Mouse (Mus musculus) stomach, embryonic 14.5 days (tissue): Measurements from ENCODE around the gene Gm20431. TPM values are rescaled to one million over a fixed set of nuclear protein-coding genes. Genes with fewer than 3 reads are reported as not detected.

Experiments used
- ATAC-seq: fragments of 200-750 bp; cut with Nextera tagmentation; 2 replicates; pipeline ENCODE4 v1.8.0; 2017; ENCODE audit warnings: low read depth, moderate TSS enrichment; ENCODE audit not compliant: insufficient number of reproducible peaks, insufficient read depth, low FRiP score
- H3K27ac ChIP-seq: fragments of 300-500 bp; sonication (generic); 2 replicates; pipeline ENCODE4 v1.5.1; 2014; ENCODE audit warnings: mild to moderate bottlenecking, low read length, moderate library complexity, mixed read lengths
- H3K27me3 ChIP-seq: fragments of 300-500 bp; sonication (generic); 2 replicates; pipeline ENCODE4 v1.6.1; 2014; ENCODE audit warnings: low read length, control low read depth, mixed read lengths; ENCODE audit not compliant: control insufficient read depth, insufficient read depth
- H3K36me3 ChIP-seq: fragments of 300-500 bp; sonication (generic); 2 replicates; pipeline ENCODE4 v1.6.1; 2014; ENCODE audit warnings: mild to moderate bottlenecking, control low read depth, low read length, moderate library complexity, mixed read lengths; ENCODE audit not compliant: control insufficient read depth, insufficient read depth
- H3K4me1 ChIP-seq: fragments of 300-500 bp; sonication (generic); 2 replicates; pipeline ENCODE4 v1.6.1; 2014; ENCODE audit warnings: low read length, control low read depth, mixed read lengths; ENCODE audit not compliant: control insufficient read depth, insufficient read depth
- H3K4me2 ChIP-seq: fragments of 300-500 bp; sonication (generic); replicated peaks from 2 replicates; pipeline ENCODE4 v1.6.1; 2014; ENCODE audit warnings: low read depth, low read length, control low read depth
- H3K4me3 ChIP-seq: fragments of 300-500 bp; sonication (generic); 2 replicates; pipeline ENCODE4 v1.5.1; 2014; ENCODE audit warnings: low read depth, low read length, control low read depth
- H3K9ac ChIP-seq: fragments of 300-500 bp; sonication (generic); replicated peaks from 2 replicates; pipeline ENCODE4 v1.6.1; 2014; ENCODE audit warnings: low read depth, mild to moderate bottlenecking, control low read depth, low read length, moderate library complexity, mixed read lengths
- H3K9me3 ChIP-seq: fragments of 300-500 bp; sonication (generic); 2 replicates; pipeline ENCODE4 v1.6.1; 2016; ENCODE audit warnings: low read depth, low read length, control low read depth; ENCODE audit not compliant: control insufficient read depth
- WGBS: fragments of 180-500 bp; shearing (Covaris S2); extraction: QIAGEN DNeasy Blood & Tissue Kit; methylation state at CpG from one replicate; pipeline ENCODE4 v1.1.7; 2014; 5-methylcytosine and 5-hydroxymethylcytosine counted together
- polyA plus RNA-seq: library from polyadenylated mRNA; unstranded; fragments of >200 nt; fragmentation: Nextera tagmentation; extraction: Ambion mirVana; gene quantifications from 2 replicates; pipeline ENCODE4 v1.2.1, GENCODE M21; 2014

Gm20431 gene
- polyA plus RNA-seq, 1 experiment from 2014 or later: 8.1 TPM

DNA sequence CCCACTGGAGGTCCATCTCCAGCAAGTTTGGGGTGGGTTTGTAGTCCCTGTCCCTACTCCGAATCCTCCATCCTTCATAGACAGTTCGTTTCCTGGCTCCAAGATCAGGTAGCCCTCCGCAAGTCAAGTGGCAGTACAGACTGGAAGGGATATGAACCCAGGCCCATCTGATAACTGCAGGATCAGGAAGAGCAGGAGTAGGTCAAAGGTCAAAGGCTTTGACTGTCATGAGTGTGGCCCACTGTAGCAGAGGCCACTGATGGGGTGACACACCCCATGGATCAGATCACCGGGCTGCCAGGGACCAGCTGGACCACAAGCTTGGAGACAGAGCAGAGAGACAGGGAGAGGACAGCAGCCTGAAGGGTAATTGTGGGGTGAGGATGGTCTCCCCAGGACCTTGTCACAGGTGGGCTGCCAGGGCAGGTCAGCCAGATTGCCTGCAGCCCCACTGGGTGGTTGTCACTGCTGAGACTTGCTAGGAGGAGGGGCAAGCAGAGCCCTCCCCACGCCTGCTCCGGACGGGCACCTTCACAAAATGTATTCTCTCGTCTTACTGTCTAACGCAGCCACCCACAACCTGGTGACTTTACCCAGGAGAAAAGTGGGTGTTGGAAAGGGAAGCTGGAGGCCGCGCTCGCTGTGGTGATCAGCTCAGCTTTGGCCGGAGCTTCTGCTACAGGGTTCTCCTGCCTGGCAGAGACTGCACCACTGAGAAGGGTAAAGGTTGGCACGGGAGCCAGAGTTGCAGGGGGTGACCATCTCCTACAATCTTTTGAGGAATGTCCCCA is 30.8 kb upstream of the Gm20431 start:
- Histone ChIP-seq H3K4me1 (peaks cover 15% of the 10 kb centered on the region), H3K9ac (no peak overlapping the region), H3K4me3 (no peak overlapping the region), H3K4me2 (0 out of 2 replicates have a peak overlapping the region, but pooled peaks have one; percentile 97), H3K27ac (no peak overlapping the region), H3K36me3 (no peaks in the 10 kb centered on the region; the same call in 1 of the 2 replicates), H3K27me3 (no peaks in the 10 kb centered on the region; the same call in 1 of the 2 replicates), H3K9me3 (no peaks in the 10 kb centered on the region)
- ATAC-seq: no peak
- WGBS: 89% methylated on average over 13 of the region's 14 CpGs

DNA sequence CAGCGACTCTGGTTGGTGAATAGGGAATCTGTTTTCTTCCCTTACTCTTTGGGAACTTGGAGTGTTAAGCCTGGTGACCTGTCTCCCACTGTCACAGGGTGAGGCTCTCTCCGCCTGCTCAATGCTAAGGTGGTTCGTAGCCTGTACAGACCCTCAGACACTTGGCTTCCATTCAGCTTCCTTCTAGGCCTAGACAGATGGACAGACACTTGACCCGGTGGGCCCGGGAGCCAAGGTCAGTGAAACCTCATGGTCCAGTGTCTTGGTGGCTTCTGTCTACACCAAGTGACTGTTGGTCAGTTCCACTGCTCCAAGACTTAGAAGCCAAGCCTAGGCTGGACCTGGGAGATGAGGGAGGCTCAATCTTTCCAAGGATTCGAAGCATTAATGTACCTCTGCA is 30.1 kb upstream of the Gm20431 start:
- Histone ChIP-seq H3K27ac (no peak overlapping the region), H3K4me1 (peaks cover 15% of the 10 kb centered on the region), H3K9me3 (no peaks in the 10 kb centered on the region), H3K9ac (no peak overlapping the region), H3K4me3 (peak overlapping the region; percentile 59; the same call in 1 of the 2 replicates), H3K36me3 (no peaks in the 10 kb centered on the region; the same call in 1 of the 2 replicates), H3K27me3 (no peaks in the 10 kb centered on the region; the same call in 1 of the 2 replicates), H3K4me2 (peak overlapping the region; percentile 97)
- no peak for ATAC-seq
- WGBS: 92% methylated on average over 6 of the region's 6 CpGs

DNA sequence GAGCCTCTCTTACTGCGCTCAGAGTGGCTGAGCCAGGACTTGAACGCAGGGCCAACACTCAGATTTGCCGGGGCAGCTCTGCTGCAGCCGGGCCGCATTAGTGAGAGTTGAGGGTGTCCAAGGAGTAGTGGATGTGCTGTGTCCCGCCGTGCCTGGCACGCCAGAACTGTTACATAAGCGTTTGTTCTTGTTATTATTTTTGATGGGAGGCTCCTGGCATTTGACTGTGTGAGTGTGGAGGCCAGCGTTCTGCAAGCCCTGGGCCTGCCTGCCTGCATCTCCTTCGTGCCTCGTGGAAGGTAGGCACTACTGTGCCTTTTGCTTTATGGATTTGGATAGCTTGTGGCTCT is 29.6 kb upstream of the Gm20431 start:
- Histone ChIP-seq H3K36me3 (no peaks in the 10 kb centered on the region; the same call in 1 of the 2 replicates), H3K4me2 (peak overlapping the region; percentile 97), H3K9ac (no peak overlapping the region), H3K4me1 (peaks cover 15% of the 10 kb centered on the region), H3K4me3 (peak overlapping the region; percentile 59; the same call in 1 of the 2 replicates), H3K27ac (no peak overlapping the region), H3K27me3 (no peaks in the 10 kb centered on the region; the same call in 1 of the 2 replicates), H3K9me3 (no peaks in the 10 kb centered on the region)
- WGBS: 78% methylated on average over 12 of the region's 12 CpGs
- no peak for ATAC-seq

DNA sequence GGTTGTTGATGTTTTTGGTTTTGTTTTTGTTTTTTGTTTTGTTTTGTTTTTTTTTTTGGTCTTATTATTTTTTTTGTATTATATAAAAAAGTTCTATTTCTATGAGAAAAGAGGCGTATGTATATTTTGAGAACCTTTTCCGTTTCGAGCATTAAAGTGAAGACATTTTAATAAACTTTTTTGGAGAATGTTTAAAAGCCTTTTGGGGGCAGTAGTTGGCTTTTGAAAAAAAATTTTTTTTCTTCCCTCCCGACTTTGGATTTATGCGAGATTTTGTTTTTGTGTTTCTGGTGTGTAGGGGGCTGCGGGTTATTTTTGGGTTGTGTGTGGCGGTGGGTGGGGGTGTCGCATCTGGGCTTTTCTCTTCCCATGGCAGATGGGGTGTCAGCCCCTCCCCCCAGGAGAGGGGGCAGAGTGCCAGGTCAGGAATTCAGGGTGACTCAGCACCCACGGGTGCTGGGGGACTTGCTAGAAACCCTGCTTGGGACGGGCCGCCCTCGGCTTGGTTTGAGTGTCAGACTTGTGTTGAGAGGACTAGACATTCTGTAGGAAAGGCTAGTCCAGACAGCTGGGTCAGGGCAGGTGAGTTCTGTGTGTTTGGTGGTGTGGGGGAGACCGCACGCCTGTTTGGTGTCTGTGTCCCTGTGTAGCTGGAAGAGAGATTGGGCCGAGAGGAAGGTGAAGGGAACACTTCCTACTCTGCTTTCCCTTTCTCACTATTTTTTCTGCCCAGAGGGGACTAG is 29.1 kb upstream of the Gm20431 start:
- H3K4me3 ChIP-seq: peak overlapping the region; percentile 59
- H3K4me1 ChIP-seq: peaks cover 15% of the 10 kb centered on the region
- H3K27ac ChIP-seq: no peak overlapping the region
- H3K4me2 ChIP-seq: peak overlapping the region; percentile 97
- no peaks in the 10 kb centered on the region; the same call in 1 of the 2 replicates for H3K36me3 ChIP-seq
- ATAC-seq: no peak
- H3K9me3 ChIP-seq: no peaks in the 10 kb centered on the region
- H3K27me3 ChIP-seq: no peaks in the 10 kb centered on the region; the same call in 1 of the 2 replicates
- 52% methylated on average over 15 of the region's 15 CpGs for WGBS
- H3K9ac ChIP-seq: peak overlapping the region; percentile 71; the same call in 1 of the 2 replicates

DNA sequence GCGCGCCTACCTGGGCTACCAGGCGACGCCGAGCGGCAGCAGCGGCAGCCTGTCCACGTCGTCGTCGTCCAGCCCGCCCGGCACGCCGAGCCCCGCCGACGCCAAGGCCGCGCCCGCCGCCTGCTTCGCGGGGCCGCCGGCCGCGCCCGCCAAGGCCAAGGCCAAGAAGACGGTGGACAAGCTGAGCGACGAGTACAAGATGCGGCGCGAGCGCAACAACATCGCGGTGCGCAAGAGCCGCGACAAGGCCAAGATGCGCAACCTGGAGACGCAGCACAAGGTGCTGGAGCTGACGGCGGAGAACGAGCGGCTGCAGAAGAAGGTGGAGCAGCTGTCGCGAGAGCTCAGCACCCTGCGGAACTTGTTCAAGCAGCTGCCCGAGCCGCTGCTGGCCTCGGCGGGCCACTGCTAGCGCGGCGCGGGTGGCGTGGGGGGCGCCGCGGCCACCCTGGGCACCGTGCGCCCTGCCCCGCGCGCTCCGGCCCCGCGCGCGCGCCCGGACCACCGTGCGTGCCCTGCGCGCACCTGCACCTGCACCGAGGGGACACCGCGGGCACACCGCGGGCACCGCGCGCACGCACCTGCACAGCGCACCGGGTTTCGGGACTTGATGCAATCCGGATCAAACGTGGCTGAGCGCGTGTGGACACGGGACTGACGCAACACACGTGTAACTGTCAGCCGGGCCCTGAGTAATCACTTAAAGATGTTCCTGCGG is 28.4 kb upstream of the Gm20431 start, which contains the start of gene Tmem189:
Tmem189 (minus strand) TSS at position 322 of the 718 bp plus-strand sequence.
- Histone ChIP-seq H3K27me3 (no peaks in the 10 kb centered on the region; the same call in 1 of the 2 replicates), H3K36me3 (no peaks in the 10 kb centered on the region; the same call in 1 of the 2 replicates), H3K4me2 (peak within 1 kb of the TSS; percentile 97), H3K9ac (peak within 1 kb of the TSS; percentile 71), H3K4me1 (peaks cover 15% of the 10 kb centered on the region), H3K4me3 (peak within 1 kb of the TSS; percentile 59), H3K9me3 (no peaks in the 10 kb centered on the region), H3K27ac (peak within 1 kb of the TSS; percentile 52)
- no peak for ATAC-seq
- WGBS: under 1% methylated on average over 87 of the region's 99 CpGs

DNA sequence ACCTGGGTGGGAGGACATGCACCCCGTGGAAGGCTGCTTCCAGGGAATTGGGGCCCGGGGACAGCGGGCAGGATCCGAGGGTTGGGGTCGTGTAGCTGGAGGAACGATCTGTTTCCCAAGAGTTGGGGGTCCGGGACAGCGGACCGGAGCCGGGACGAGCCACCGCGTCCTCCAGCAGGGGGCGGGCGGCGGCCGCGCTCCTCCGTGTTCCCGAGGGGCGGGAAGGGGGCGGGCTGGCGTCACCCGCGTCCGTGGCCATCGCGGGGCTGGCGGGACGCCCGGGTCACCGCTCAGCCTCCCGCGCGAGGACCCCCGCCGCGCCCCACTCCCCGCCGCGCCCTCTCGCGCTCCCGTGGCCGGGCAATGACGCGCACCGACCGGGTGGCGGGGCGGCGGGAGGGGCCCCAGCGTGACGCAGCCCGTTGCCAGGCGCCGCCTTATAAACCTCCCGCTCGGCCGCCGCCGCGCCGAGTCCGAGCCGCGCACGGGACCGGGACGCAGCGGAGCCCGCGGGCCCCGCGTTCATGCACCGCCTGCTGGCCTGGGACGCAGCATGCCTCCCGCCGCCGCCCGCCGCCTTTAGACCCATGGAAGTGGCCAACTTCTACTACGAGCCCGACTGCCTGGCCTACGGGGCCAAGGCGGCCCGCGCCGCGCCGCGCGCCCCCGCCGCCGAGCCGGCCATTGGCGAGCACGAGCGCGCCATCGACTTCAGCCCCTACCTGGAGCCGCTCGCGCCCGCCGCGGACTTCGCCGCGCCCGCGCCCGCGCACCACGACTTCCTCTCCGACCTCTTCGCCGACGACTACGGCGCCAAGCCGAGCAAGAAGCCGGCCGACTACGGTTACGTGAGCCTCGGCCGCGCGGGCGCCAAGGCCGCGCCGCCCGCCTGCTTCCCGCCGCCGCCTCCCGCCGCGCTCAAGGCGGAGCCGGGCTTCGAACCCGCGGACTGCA is 27.5 kb upstream of the Gm20431 start, which contains the start of gene Cebpb:
Cebpb (plus strand) TSS at position 418 of the 954 bp plus-strand sequence.
- Histone ChIP-seq H3K27ac (peak within 1 kb of the TSS; percentile 52), H3K9ac (peak within 1 kb of the TSS; percentile 71), H3K9me3 (no peaks in the 10 kb centered on the region), H3K4me1 (peaks cover 15% of the 10 kb centered on the region), H3K4me2 (peak within 1 kb of the TSS; percentile 97), H3K36me3 (no peaks in the 10 kb centered on the region; the same call in 1 of the 2 replicates), H3K27me3 (no peaks in the 10 kb centered on the region; the same call in 1 of the 2 replicates), H3K4me3 (peak within 1 kb of the TSS; percentile 59)
- WGBS: under 1% methylated on average over 120 of the region's 147 CpGs
- peak; percentile 76 for ATAC-seq

DNA sequence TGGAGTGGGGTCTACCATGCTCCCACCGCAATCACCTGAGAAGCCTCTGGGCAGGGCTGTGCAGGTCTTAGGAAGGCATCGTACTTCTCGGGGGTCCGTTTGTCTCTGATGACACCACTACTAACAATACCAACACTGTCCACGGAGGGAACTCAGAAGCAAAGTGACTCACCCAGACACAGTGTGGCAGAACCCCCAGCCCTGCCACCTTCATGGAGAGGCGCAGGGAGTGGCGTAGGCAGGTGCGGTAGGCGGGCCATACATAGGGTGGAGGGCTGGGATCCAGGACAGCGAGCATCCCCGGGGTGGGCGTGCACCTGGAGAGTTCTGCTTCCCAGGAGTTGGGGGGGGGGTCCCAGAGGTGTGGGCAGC is 26.8 kb upstream of the Gm20431 start:
- Histone ChIP-seq H3K4me1 (peaks cover 15% of the 10 kb centered on the region), H3K9ac (peak overlapping the region; percentile 71; the same call in 1 of the 2 replicates), H3K9me3 (no peaks in the 10 kb centered on the region), H3K4me2 (peak overlapping the region; percentile 97), H3K4me3 (peak overlapping the region; percentile 59), H3K27ac (no peak overlapping the region), H3K27me3 (no peaks in the 10 kb centered on the region; the same call in 1 of the 2 replicates), H3K36me3 (no peaks in the 10 kb centered on the region; the same call in 1 of the 2 replicates)
- 20% methylated on average over 12 of the region's 12 CpGs for WGBS
- no peak; the same call in 1 of the 2 replicates for ATAC-seq
